Mouse (Mus musculus) lung, embryonic 14.5 days (tissue): ENCODE measurements around the gene Fgf15. TPM values are rescaled to one million over a fixed set of nuclear protein-coding genes. Genes with fewer than 3 reads are reported as not detected.

ENCODE experiments used
- ATAC-seq: fragments of 200-750 bp; cut with Nextera tagmentation; 2 replicates; pipeline ENCODE4 v1.8.0; 2017; ENCODE audit warnings: mild to moderate bottlenecking, moderate TSS enrichment, moderate library complexity; ENCODE audit not compliant: insufficient read depth
- DNase-seq: peaks from one replicate; pipeline ENCODE4 v3.0.0-alpha.2; 2015
- H3K27ac ChIP-seq: fragments of 300-500 bp; sonication (generic); 2 replicates; pipeline ENCODE4 v1.5.1; 2014; ENCODE audit warnings: low read depth, mild to moderate bottlenecking, moderate library complexity
- H3K27me3 ChIP-seq: fragments of 300-500 bp; sonication (generic); 2 replicates; pipeline ENCODE4 v1.6.1; 2014; ENCODE audit warnings: low read length, control low read depth; ENCODE audit not compliant: insufficient read depth
- H3K36me3 ChIP-seq: fragments of 300-500 bp; sonication (generic); 2 replicates; pipeline ENCODE4 v1.6.1; 2014; ENCODE audit warnings: control low read depth; ENCODE audit not compliant: insufficient read depth
- H3K4me1 ChIP-seq: fragments of 300-500 bp; sonication (generic); 2 replicates; pipeline ENCODE4 v1.6.1; 2014; ENCODE audit warnings: antibody characterized with exemption, control low read depth; ENCODE audit not compliant: insufficient read depth
- H3K4me2 ChIP-seq: fragments of 300-500 bp; sonication (generic); 2 replicates; pipeline ENCODE4 v1.6.1; 2014; ENCODE audit warnings: mild to moderate bottlenecking
- H3K4me3 ChIP-seq: fragments of 300-500 bp; sonication (generic); 2 replicates; pipeline ENCODE4 v1.5.1; 2014; ENCODE audit warnings: low read depth, low read length
- H3K9ac ChIP-seq: fragments of 300-500 bp; sonication (generic); 2 replicates; pipeline ENCODE4 v1.6.1; 2014
- H3K9me3 ChIP-seq: fragments of 300-500 bp; sonication (generic); 2 replicates; pipeline ENCODE4 v1.6.1; 2016; ENCODE audit warnings: low read depth, low read length, control low read depth
- CTCF ChIP-seq: IDR thresholded peaks from 2 replicates; pipeline ENCODE4 v1.5.1; 2016; ENCODE audit warnings: antibody characterized with exemption, low read depth
- WGBS: fragments of 180-500 bp; shearing (Covaris S2); extraction: QIAGEN DNeasy Blood & Tissue Kit; methylation state at CpG from one replicate; pipeline ENCODE4 v1.1.7; 2014; 5-methylcytosine and 5-hydroxymethylcytosine counted together
- polyA plus RNA-seq: library from polyadenylated mRNA; unstranded; fragments of >200 nt; fragmentation: Nextera tagmentation; extraction: Ambion mirVana; gene quantifications from 2 replicates; pipeline ENCODE4 v1.2.1, GENCODE M21; 2014

The Fgf15 gene
- polyA plus RNA-seq, 1 experiment from 2014 or later: not detected

DNA sequence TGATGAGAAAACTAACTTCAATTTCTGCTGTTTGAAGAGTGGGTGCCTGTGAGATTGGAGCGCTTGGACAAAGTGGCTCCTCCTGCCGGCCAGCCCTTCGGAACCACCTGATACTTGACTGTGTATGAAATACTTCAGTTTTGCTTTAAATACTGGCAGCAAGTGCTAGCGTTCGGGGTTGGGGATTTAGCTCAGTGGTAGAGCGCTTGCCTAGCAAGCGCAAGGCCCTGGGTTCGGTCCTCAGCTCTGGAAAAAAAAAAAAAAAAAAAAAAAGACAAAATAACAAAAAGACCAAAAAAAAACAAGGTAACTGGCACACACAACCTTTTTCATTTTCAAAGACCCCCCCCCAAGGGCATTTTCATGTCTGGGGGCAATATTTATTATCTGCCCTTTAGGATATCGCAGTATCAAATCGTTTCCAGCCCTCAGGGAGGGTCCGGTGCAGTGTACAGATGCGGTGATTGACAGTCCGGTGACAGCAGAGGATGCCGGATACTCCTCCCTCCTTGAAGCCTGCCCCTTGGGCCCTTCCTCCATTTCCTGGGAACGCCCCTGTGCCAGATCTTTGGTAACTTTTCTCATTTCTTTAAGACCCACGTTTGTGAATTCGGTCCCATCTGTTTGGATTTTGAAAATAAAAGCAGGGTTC is 18.1 kb downstream of the Fgf15 start:
- peak overlapping the region; percentile 91 for H3K4me2 ChIP-seq
- 7% methylated on average over 17 of the region's 17 CpGs for WGBS
- peaks cover 12% of the 10 kb centered on the region; the same call in 1 of the 2 replicates for H3K36me3 ChIP-seq
- DNase-seq (peak; percentile 42), ATAC-seq (peak; percentile 93)
- H3K4me3 ChIP-seq: peak overlapping the region; percentile 87
- TF ChIP-seq CTCF: peak; percentile 36
- no peaks in the 10 kb centered on the region for H3K4me1 ChIP-seq
- H3K9me3 ChIP-seq: no peaks in the 10 kb centered on the region
- H3K27me3 ChIP-seq: no peaks in the 10 kb centered on the region
- peak overlapping the region; percentile 80 for H3K9ac ChIP-seq
- peak overlapping the region; percentile 9; the same call in 1 of the 2 replicates for H3K27ac ChIP-seq

DNA sequence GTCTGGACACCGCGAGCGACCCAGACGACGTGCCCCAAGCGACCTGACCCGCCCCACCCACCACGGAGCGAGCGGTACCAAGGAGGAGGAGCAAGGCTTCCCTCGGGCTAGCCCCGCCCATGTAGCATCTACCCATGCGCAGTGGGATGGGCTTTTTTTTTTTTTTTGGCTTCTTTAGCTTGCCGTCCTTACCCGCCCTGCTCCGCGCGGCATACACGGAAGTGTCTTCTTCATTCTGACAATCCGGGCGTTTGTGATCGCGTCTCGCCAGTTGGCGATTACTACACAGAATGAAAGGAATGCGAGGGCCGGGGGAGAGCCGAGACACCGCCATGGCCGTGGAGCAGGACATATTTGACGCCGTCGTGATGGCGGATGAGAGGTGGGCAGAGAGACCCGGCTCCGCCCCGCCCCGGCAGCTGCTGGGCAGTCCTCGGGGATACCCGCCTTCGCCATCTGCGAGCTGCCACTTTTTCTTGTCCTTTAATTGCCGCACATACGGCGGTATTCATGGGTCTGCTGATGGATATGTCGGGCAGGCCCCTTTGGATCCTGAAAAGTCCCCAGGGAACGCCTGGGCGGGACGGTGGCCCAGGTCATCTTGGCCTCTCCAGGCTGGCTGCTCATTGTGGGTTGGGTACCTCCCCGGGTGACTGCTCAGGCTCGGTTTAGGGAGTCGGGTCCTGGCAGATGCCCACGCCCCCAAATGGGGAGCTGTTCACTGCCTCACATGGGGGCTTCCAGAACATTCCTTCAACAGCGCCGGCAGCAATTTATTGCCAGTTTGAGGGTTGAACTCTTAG is 18.8 kb downstream of the Fgf15 start, which contains the start of gene LTO1:
TSS of gene LTO1 (plus strand) at position 153 of the 803 bp plus-strand sequence.
- Histone ChIP-seq H3K36me3 (peaks cover 19% of the 10 kb centered on the region; the same call in 1 of the 2 replicates), H3K4me3 (peak within 1 kb of the TSS; percentile 87), H3K4me1 (no peaks in the 10 kb centered on the region), H3K9me3 (no peaks in the 10 kb centered on the region), H3K27me3 (no peaks in the 10 kb centered on the region), H3K9ac (peak within 1 kb of the TSS; percentile 80), H3K27ac (peak within 1 kb of the TSS; percentile 60; the same call in 1 of the 2 replicates), H3K4me2 (peak within 1 kb of the TSS; percentile 91)
- ATAC-seq (peak; percentile 95), DNase-seq (peak; percentile 97)
- WGBS: under 1% methylated on average over 55 of the region's 55 CpGs
- TF ChIP-seq CTCF: no peak

DNA sequence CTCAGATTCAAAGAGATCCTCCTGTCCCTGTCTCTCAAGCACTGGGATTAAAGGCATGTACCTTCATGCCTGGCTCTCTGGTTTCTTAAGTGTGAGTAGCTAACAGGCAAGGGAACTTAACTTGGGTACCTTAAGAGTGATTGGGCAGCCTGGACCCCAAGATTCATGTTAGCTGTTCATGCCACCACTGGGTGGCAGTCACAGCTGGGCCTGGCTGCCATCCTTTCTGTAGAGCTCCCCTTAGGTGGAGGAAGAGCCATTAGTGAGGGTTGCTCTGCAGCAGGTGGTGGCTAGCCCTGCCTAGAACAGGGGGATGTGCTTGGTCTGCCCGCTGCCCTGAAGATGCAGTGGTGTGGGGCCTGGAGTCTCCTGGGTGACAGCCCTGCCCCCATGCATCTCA is 22.5 kb downstream of the Fgf15 start:
- peak; percentile 12 for DNase-seq
- Histone ChIP-seq H3K4me2 (no peak overlapping the region), H3K4me1 (no peaks in the 10 kb centered on the region), H3K27ac (no peak overlapping the region), H3K36me3 (peaks cover 31% of the 10 kb centered on the region; the same call in 1 of the 2 replicates), H3K27me3 (no peaks in the 10 kb centered on the region), H3K4me3 (no peak overlapping the region), H3K9me3 (no peaks in the 10 kb centered on the region), H3K9ac (no peak overlapping the region)
- peak; percentile 51 for TF ChIP-seq CTCF
- no peak for ATAC-seq
- 74% methylated on average over 1 of the region's 1 CpGs for WGBS

DNA sequence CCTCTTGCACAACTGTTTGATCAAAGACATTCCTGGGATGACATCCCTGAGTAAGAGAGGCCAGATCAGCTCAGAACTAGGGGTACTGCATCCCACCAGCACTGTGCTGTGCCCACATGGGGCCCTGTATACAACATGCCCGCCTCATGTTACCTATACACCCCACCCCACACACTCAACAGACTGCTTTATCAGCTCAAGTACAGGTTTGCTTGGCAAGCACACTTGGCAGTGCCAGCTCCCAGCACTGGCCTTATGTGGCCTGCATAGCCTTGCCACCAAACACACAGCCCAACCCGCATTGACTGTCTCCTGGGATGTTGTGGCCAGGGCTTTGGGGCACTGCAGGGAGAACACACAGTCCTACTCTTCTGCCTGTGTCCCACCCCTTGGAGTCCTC is 31.3 kb downstream of the Fgf15 start:
- DNase-seq: no peak
- Histone ChIP-seq H3K9me3 (no peaks in the 10 kb centered on the region), H3K4me1 (no peaks in the 10 kb centered on the region), H3K36me3 (peaks cover 36% of the 10 kb centered on the region), H3K9ac (no peak overlapping the region), H3K27ac (no peak overlapping the region), H3K4me2 (no peak overlapping the region), H3K4me3 (no peak overlapping the region), H3K27me3 (no peaks in the 10 kb centered on the region)
- TF ChIP-seq CTCF: no peak
- WGBS: 80% methylated on average over 2 of the region's 2 CpGs
- no peak for ATAC-seq

DNA sequence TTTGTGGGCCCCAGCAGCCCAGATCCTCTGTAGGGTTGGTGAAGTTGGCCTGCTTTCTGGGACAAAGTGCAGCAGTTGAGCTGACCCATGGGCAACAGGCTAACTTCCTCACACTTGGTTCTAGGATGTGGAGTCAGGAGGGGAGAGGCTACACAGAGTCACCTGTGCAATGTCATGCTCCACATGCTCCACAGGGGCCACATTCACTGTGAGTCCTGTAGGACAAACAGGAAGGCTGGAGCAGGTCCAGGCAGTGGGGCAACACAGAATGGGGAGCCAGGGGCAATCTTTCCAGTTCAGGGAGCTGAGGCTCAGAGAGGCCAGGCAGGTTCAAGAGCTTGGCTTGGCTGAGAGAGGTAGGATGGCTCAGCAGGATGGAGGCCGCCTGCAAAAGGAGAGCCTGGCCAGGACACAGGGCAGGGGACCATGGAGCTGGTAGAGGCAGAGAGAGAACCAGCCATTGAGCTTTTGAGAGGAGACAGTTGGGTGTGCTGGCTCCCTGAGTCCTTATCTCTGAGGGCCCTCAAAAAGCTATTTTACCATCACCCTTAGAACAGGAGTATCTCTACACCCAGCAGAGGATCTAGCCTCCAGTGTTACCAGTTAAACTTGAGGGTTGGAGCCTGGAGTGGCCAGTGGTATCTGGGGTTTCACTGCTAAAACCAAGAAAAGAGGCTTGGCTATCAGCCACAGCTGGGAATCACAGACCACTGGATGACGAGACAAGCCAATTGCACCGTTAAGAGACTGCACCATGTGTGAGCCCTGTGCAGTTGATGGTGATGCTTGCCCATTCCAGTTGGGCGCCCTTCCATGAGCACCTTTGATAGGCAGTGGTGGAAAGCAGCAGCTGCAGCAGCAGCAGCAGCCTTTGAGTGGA is 31.9 kb downstream of the Fgf15 start:
- ATAC-seq: no peak
- no peak overlapping the region for H3K9ac ChIP-seq
- H3K27me3 ChIP-seq: no peaks in the 10 kb centered on the region
- H3K4me1 ChIP-seq: no peaks in the 10 kb centered on the region
- H3K27ac ChIP-seq: no peak overlapping the region
- H3K4me2 ChIP-seq: no peak overlapping the region
- 61% methylated on average over 4 of the region's 4 CpGs for WGBS
- TF ChIP-seq CTCF: no peak
- no peak overlapping the region for H3K4me3 ChIP-seq
- no peaks in the 10 kb centered on the region for H3K9me3 ChIP-seq
- DNase-seq: no peak
- peaks cover 43% of the 10 kb centered on the region for H3K36me3 ChIP-seq

DNA sequence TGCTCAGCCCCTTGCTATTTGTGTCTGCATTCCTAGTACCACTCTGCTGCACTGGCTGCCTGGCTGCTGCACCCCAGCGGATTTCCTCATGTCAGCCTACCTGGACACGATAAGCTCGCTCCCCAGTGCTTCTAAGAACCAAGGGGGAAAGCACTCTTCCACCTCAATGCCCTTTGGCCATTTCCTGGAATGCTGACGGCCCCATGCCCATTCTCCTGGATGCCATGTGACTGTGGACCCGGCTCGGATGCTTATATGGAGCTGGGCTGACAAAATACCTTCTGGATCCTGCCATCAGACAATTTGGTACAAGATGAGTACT is 32.5 kb downstream of the Fgf15 start:
- Histone ChIP-seq H3K9ac (no peak overlapping the region), H3K4me3 (no peak overlapping the region), H3K4me1 (no peaks in the 10 kb centered on the region), H3K4me2 (no peak overlapping the region), H3K27me3 (no peaks in the 10 kb centered on the region), H3K36me3 (peaks cover 49% of the 10 kb centered on the region), H3K9me3 (no peaks in the 10 kb centered on the region), H3K27ac (0 out of 2 replicates have a peak overlapping the region, but pooled peaks have one; percentile 15)
- no peak for TF ChIP-seq CTCF
- ATAC-seq (no peak), DNase-seq (no peak)
- 72% methylated on average over 6 of the region's 6 CpGs for WGBS
